Mouse (Mus musculus): ENCODE results near the gene Rhox3a2. TPM values are rescaled to one million over a fixed set of nuclear protein-coding genes. Genes with fewer than 3 reads are reported as not detected.

Rhox3a2 gene
- not detected in 2 replicates for polyA plus RNA-seq (2012; rRNA removed; ENCODE audit: low replicate concordance)

GRCm38 (mm10) chrX:37379728-37380127, at the start of gene Rhox3a2:
Gene Rhox3a2, plus strand, starts transcription at chrX:37380028.

DNA sequence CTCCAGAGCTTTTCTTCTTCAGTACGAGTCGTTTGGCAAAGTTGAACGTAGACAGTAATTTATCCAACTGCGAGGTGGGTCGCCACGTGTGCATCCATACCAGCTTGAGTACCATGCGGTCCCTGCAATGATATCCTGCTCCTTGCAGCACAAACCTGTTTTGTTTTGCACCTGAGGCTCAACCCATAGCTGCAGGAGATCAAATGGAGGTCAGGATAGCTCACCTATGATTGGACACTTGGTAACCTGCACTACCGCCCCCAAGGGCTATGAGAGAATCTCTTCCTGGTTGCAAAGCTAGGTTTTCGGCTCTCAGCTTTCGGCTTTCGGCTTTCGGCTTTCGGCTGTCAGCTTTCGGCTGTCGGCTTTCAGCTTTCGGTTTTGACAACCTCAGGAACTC, 10.7 kb downstream of the Rhox3a2 start, which contains the start of gene Rhox4a2:
Rhox4a2 (plus strand) TSS at position 301 of the 400 bp plus-strand sequence.

DNA sequence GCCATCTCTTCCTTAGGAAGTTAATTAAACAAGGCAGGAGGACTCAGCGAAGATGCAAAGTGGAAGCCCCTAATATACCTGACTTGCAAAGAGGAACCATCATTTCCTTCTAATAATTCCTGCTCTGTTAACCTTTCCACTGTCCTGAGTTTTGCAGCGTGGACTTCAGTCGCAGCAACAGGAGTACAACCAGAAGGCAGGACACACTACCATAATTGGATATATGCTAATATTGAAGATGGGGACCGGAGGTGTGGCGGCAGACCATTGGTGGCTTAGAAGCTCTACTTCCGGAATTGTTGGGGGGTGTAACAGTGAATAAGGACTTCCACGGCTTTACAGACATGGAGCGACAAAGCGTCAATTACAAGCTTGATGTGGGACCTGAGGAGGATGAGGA, 31.9 kb downstream of the Rhox3a2 start, which contains the start of gene Rhox2b:
Rhox2b (plus strand) TSS at position 301 of the 400 bp plus-strand sequence.

GRCm38 (mm10) chrX:37432194-37432593, 52.4 kb downstream of the Rhox3a2 start, which contains the start of gene Rhox4b:
Gene Rhox4b, plus strand, starts transcription at chrX:37432494.

Other genes starting within 250 kb of the Rhox3a2 start
- gene Akap14, start 211.2 kb upstream of the Rhox3a2 start, polyA plus RNA-seq (2012; rRNA removed; ENCODE audit: low replicate concordance), result not detected in 2 replicates
- gene Ndufa1, start 188.9 kb upstream of the Rhox3a2 start, polyA plus RNA-seq (2012; rRNA removed; ENCODE audit: low replicate concordance), result 310 and 473 TPM in 2 replicates
- 1.0 and 3.1 TPM in 2 replicates for gene Rnf113a1, start 188.8 kb upstream of the Rhox3a2 start, polyA plus RNA-seq (2012; rRNA removed; ENCODE audit: low replicate concordance)
- not detected in 2 replicates for gene Gm9, start 169.0 kb upstream of the Rhox3a2 start, polyA plus RNA-seq (2012; rRNA removed; ENCODE audit: low replicate concordance)
- not detected in 2 replicates for gene Rhox1, start 157.8 kb upstream of the Rhox3a2 start, polyA plus RNA-seq (2012; rRNA removed; ENCODE audit: low replicate concordance)
- gene Rhox2a, start 135.1 kb upstream of the Rhox3a2 start, polyA plus RNA-seq (2012; rRNA removed; ENCODE audit: low replicate concordance), result not detected in 2 replicates
- not detected in 2 replicates for gene Rhox3a, start 130.1 kb upstream of the Rhox3a2 start, polyA plus RNA-seq (2012; rRNA removed; ENCODE audit: low replicate concordance)
- gene Rhox4a, start 114.7 kb upstream of the Rhox3a2 start, polyA plus RNA-seq (2012; rRNA removed; ENCODE audit: low replicate concordance), result not detected in 2 replicates
- gene Rhox4a2, start 10.8 kb downstream of the Rhox3a2 start, polyA plus RNA-seq (2012; rRNA removed; ENCODE audit: low replicate concordance), result not detected in 2 replicates
- not detected in 2 replicates for gene Rhox2b, start 32.0 kb downstream of the Rhox3a2 start, polyA plus RNA-seq (2012; rRNA removed; ENCODE audit: low replicate concordance)
- not detected in 2 replicates for gene Rhox4b, start 52.5 kb downstream of the Rhox3a2 start, polyA plus RNA-seq (2012; rRNA removed; ENCODE audit: low replicate concordance)
- not detected in 2 replicates for gene Rhox2c, start 73.7 kb downstream of the Rhox3a2 start, polyA plus RNA-seq (2012; rRNA removed; ENCODE audit: low replicate concordance)
- gene Rhox3c, start 78.6 kb downstream of the Rhox3a2 start, polyA plus RNA-seq (2012; rRNA removed; ENCODE audit: low replicate concordance), result not detected in 2 replicates
- not detected in 2 replicates for gene Rhox4c, start 100.3 kb downstream of the Rhox3a2 start, polyA plus RNA-seq (2012; rRNA removed; ENCODE audit: low replicate concordance)
- not detected in 2 replicates for gene Rhox2d, start 113.4 kb downstream of the Rhox3a2 start, polyA plus RNA-seq (2012; rRNA removed; ENCODE audit: low replicate concordance)
- gene Rhox4d, start 134.3 kb downstream of the Rhox3a2 start, polyA plus RNA-seq (2012; rRNA removed; ENCODE audit: low replicate concordance), result not detected in 2 replicates
- not detected in 2 replicates for gene Rhox2e, start 150.4 kb downstream of the Rhox3a2 start, polyA plus RNA-seq (2012; rRNA removed; ENCODE audit: low replicate concordance)
- not detected in 2 replicates for gene Rhox3e, start 162.0 kb downstream of the Rhox3a2 start, polyA plus RNA-seq (2012; rRNA removed; ENCODE audit: low replicate concordance)
- not detected in 2 replicates for gene Rhox4e, start 177.4 kb downstream of the Rhox3a2 start, polyA plus RNA-seq (2012; rRNA removed; ENCODE audit: low replicate concordance)
- not detected in 2 replicates for gene Rhox2f, start 191.4 kb downstream of the Rhox3a2 start, polyA plus RNA-seq (2012; rRNA removed; ENCODE audit: low replicate concordance)
- not detected in 2 replicates for gene Rhox3f, start 201.0 kb downstream of the Rhox3a2 start, polyA plus RNA-seq (2012; rRNA removed; ENCODE audit: low replicate concordance)
- not detected in 2 replicates for gene Rhox4f, start 227.7 kb downstream of the Rhox3a2 start, polyA plus RNA-seq (2012; rRNA removed; ENCODE audit: low replicate concordance)
- not detected in 2 replicates for gene Rhox3g, start 248.6 kb downstream of the Rhox3a2 start, polyA plus RNA-seq (2012; rRNA removed; ENCODE audit: low replicate concordance)